9 mouse cellular contexts compared by ENCODE assay signal in the genomic region with DNA sequence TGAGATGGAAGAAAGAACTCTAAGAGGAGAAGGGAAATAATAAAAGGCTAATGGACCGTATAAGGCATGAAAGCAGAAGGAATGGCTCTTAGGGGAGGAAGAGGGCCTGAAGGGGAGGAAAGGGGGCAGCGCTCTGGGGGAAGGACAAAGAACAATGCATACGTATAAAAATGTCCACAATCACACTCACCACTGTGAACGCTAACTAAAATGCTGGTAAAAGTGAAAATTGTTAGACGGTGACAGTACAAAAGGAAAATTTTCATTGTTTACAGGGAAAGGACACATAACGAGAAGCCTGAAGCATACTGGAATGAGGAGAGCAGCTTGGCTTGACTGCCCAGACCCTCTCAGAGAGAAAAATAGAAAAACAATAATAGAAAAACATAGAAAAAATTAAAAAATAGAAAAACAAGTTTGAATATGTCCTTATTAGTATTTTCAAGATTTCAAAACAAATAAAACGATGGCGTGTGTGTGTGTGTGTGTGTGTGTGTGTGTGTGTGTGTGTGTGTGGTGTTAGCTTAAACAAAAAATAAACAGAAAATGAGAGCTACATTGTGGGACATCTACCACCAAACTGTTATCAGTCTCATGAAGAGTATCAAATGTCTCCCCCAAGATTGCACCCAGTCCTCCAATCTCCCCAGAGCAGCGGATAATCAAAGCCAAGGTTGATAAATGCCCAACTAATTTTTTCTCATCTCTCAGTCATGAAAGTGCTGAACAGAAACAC. TPM values are rescaled to one million over a fixed set of nuclear protein-coding genes. Genes with fewer than 3 reads are reported as not detected.
DNase-seq lines count a peak whose midpoint lies in the region; ATAC-seq and TF ChIP-seq lines count a peak whose summit lies in the region.
"Had no signal": no experiment of that assay in that cellular context is flagged by ENCODE, and none has a peak within 500 bp of the region (broad histone marks: within the 10 kb centered on the region; RNA-seq: fewer than 3 reads in every experiment).

No protein-coding gene starts in this region.

- no peaks in the 10 kb centered on the region for H3K4me1 ChIP-seq in kidney, postnatal 0 days (replicated peaks; ENCODE audit: insufficient read depth, low read length)
- no peaks in the 10 kb centered on the region for H3K4me1 ChIP-seq in embryonic facial prominence, embryonic 15.5 days
- H3K4me1 ChIP-seq in limb, embryonic 15.5 days, result peaks cover 7% of the 10 kb centered on the region; the same call in 1 of the 2 replicates
- H3K4me1 ChIP-seq in neural tube, embryonic 14.5 days (ENCODE audit: control insufficient read depth, insufficient read depth, low read length), result 0 out of 2 replicates have a peak, but pooled peaks cover 8% of the 10 kb centered on the region

- TF ChIP-seq CTCF in kidney, postnatal 0 days (IDR thresholded peaks at IDR 0.05; ENCODE audit: low read depth), result no peak

- WGBS in kidney, postnatal 0 days, result 61% methylated on average over 9 of the region's 9 CpGs
- WGBS in embryonic facial prominence, embryonic 15.5 days, result 62% methylated on average over 9 of the region's 9 CpGs
- 54% methylated on average over 9 of the region's 9 CpGs for WGBS in limb, embryonic 15.5 days
- 27% methylated on average over 9 of the region's 9 CpGs for WGBS in neural tube, embryonic 14.5 days

- H3K9ac ChIP-seq in kidney, postnatal 0 days (ENCODE audit: low read depth, low read length), result no peak overlapping the region
- H3K9ac ChIP-seq in embryonic facial prominence, embryonic 15.5 days, result no peak overlapping the region
- no peak overlapping the region for H3K9ac ChIP-seq in limb, embryonic 15.5 days
- H3K9ac ChIP-seq in neural tube, embryonic 14.5 days (replicated peaks; ENCODE audit: low read depth, low read length), result peak overlapping the region; percentile 25; the same call in 1 of the 2 replicates

- peak overlapping the region; percentile 50 for H3K4me2 ChIP-seq in kidney, postnatal 0 days (ENCODE audit: low read length)
- H3K4me2 ChIP-seq in embryonic facial prominence, embryonic 15.5 days (replicated peaks), result peak overlapping the region; percentile 41
- peak overlapping the region; percentile 40 for H3K4me2 ChIP-seq in limb, embryonic 15.5 days
- peak overlapping the region; percentile 54 for H3K4me2 ChIP-seq in neural tube, embryonic 14.5 days (ENCODE audit: low read depth, low read length)

- no peak overlapping the region for H3K4me3 ChIP-seq in kidney, postnatal 0 days (replicated peaks; ENCODE audit: low read depth, low read length)
- H3K4me3 ChIP-seq in embryonic facial prominence, embryonic 15.5 days (replicated peaks), result peak overlapping the region; percentile 28
- peak overlapping the region; percentile 29 for H3K4me3 ChIP-seq in limb, embryonic 15.5 days
- H3K4me3 ChIP-seq in neural tube, embryonic 14.5 days (ENCODE audit: low read depth, low read length), result peak overlapping the region; percentile 29

- H3K9me3 ChIP-seq in kidney, postnatal 0 days (replicated peaks; ENCODE audit: low read length), result no peaks in the 10 kb centered on the region
- no peaks in the 10 kb centered on the region for H3K9me3 ChIP-seq in embryonic facial prominence, embryonic 15.5 days (replicated peaks)
- H3K9me3 ChIP-seq in limb, embryonic 15.5 days, result no peaks in the 10 kb centered on the region
- H3K9me3 ChIP-seq in neural tube, embryonic 14.5 days (ENCODE audit: control insufficient read depth, low read length), result no peaks in the 10 kb centered on the region

- no peak for ATAC-seq in kidney, postnatal 0 days (replicated peaks; ENCODE audit: low FRiP score, low read depth)
- no peak for ATAC-seq in embryonic facial prominence, embryonic 15.5 days (ENCODE audit: insufficient number of reproducible peaks, low FRiP score, low TSS enrichment, low read depth)
- ATAC-seq in limb, embryonic 15.5 days (ENCODE audit: insufficient number of reproducible peaks, low FRiP score, low TSS enrichment, low read depth), result no peak
- ATAC-seq in neural tube, embryonic 14.5 days (ENCODE audit: low read depth), result peak; percentile 53; the same call in 1 of the 2 replicates

- no peaks in the 10 kb centered on the region for H3K27me3 ChIP-seq in kidney, postnatal 0 days (ENCODE audit: insufficient read depth, low read length)
- no peaks in the 10 kb centered on the region for H3K27me3 ChIP-seq in embryonic facial prominence, embryonic 15.5 days
- H3K27me3 ChIP-seq in limb, embryonic 15.5 days, result no peaks in the 10 kb centered on the region
- no peaks in the 10 kb centered on the region for H3K27me3 ChIP-seq in neural tube, embryonic 14.5 days (ENCODE audit: control insufficient read depth, insufficient read depth, low read length)

- DNase-seq in kidney, postnatal 0 days (ENCODE audit: low spot score), result peak; percentile 7
- no peak for DNase-seq in kidney, adult 8-10 months
- no peak for DNase-seq in cerebellum, adult 18-20 months
- no peak for DNase-seq in right cerebral cortex, adult 2 months (ENCODE audit: low spot score in 2 of 2)
- no peak for DNase-seq in cerebellum, adult 8-10 months

- H3K36me3 ChIP-seq in kidney, postnatal 0 days (ENCODE audit: insufficient read depth, low read length), result no peaks in the 10 kb centered on the region
- no peaks in the 10 kb centered on the region for H3K36me3 ChIP-seq in embryonic facial prominence, embryonic 15.5 days
- no peaks in the 10 kb centered on the region for H3K36me3 ChIP-seq in limb, embryonic 15.5 days
- no peaks in the 10 kb centered on the region for H3K36me3 ChIP-seq in neural tube, embryonic 14.5 days (ENCODE audit: control insufficient read depth, insufficient read depth, low read length)
- H3K36me3 ChIP-seq: G1E had no signal

- H3K27ac ChIP-seq in kidney, postnatal 0 days, result no peak overlapping the region
- no peak overlapping the region for H3K27ac ChIP-seq in embryonic facial prominence, embryonic 15.5 days (replicated peaks)
- 0 out of 2 replicates have a peak overlapping the region, but pooled peaks have one; percentile 2 for H3K27ac ChIP-seq in limb, embryonic 15.5 days
- H3K27ac ChIP-seq in neural tube, embryonic 14.5 days (ENCODE audit: low read depth, low read length), result peak overlapping the region; percentile 57

RNA-seq across cellular contexts. Expression of gene Ptprc, which starts 39.7 kb away (rescaled TPM):
- 5.5 and 6.1 TPM in 2 replicates for polyA plus RNA-seq in kidney, postnatal 0 days (2015; fragmentation: Nextera tagmentation; extraction: Ambion mirVana)
- polyA plus RNA-seq in embryonic facial prominence, embryonic 15.5 days (2015; fragmentation: Nextera tagmentation; extraction: Ambion mirVana), result 3.4 and 3.8 TPM in 2 replicates
- 3.7 and 4.6 TPM in 2 replicates for polyA plus RNA-seq in limb, embryonic 15.5 days (2015; fragmentation: Nextera tagmentation; extraction: Ambion mirVana)
- 0.51 and 1.5 TPM in 2 replicates for polyA plus RNA-seq in neural tube, embryonic 14.5 days (2014; fragmentation: Nextera tagmentation; extraction: Ambion mirVana)
- polyA plus RNA-seq: G1E had no signal

Comparison
In these comparisons a context has a peak if more than half of its experiments do, and no peak if none do; other contexts are left out.
1. H3K27ac ChIP-seq: peak in limb, embryonic 15.5 days (single experiment) and neural tube, embryonic 14.5 days (single experiment); none in kidney, postnatal 0 days (single experiment) and embryonic facial prominence, embryonic 15.5 days (single experiment).
2. Peak in every context shown above with its lines, with median percentiles within 50 percentile points of each other: H3K4me2 ChIP-seq.